Mouse (Mus musculus): ENCODE data around the gene Ankrd33b. TPM values are rescaled to one million over a fixed set of nuclear protein-coding genes. Genes with fewer than 3 reads are reported as not detected.
A peak's percentile ranks its signal among the peaks of the same experiment; 100 is the strongest.

The Ankrd33b gene
- total RNA-seq, 2 experiments from 2014 or later = 58.7 to 59.4 TPM

- TF ChIP-seq CTCF (conservative IDR thresholded peaks at IDR 0.05) = 0 out of 2 replicates have a peak, but pooled peaks have one; percentile 17
- DNase-seq (ENCODE audit: low spot score in 2 of 2) = no peak
- Histone ChIP-seq H3K4me3 (no peak overlapping the region), H3K27ac (no peak overlapping the region)
Observed at GRCm38 (mm10) chr15:31304302-31304701, 63.2 kb downstream of the Ankrd33b start.

GRCm38 (mm10) chr15:31302293-31302990, 65.1 kb downstream of the Ankrd33b start:
- no peak for DNase-seq (ENCODE audit: low spot score in 2 of 2)
- Histone ChIP-seq H3K4me3 (no peak overlapping the region), H3K27ac (no peak overlapping the region)
- TF ChIP-seq CTCF (conservative IDR thresholded peaks at IDR 0.05) = no peak

GRCm38 (mm10) chr15:31299258-31299917, 68.1 kb downstream of the Ankrd33b start:
- no peak for DNase-seq (ENCODE audit: low spot score in 2 of 2)
- no peak overlapping the region for H3K27ac ChIP-seq
- no peak overlapping the region for H3K4me3 ChIP-seq
- TF ChIP-seq CTCF (conservative IDR thresholded peaks at IDR 0.05) = no peak

- TF ChIP-seq CTCF (conservative IDR thresholded peaks at IDR 0.05) = no peak
- Histone ChIP-seq H3K4me3 (no peak overlapping the region), H3K27ac (no peak overlapping the region)
- DNase-seq (ENCODE audit: low spot score in 2 of 2) = no peak
Observed at GRCm38 (mm10) chr15:31297777-31298137, 69.8 kb downstream of the Ankrd33b start.

- Histone ChIP-seq H3K27ac (no peak overlapping the region), H3K4me3 (no peak overlapping the region)
- no peak for DNase-seq (ENCODE audit: low spot score in 2 of 2)
- TF ChIP-seq CTCF (conservative IDR thresholded peaks at IDR 0.05) = no peak
Observed at GRCm38 (mm10) chr15:31296882-31297776, 70.4 kb downstream of the Ankrd33b start.

GRCm38 (mm10) chr15:31294311-31294710, 73.2 kb downstream of the Ankrd33b start:
- DNase-seq (ENCODE audit: low spot score in 2 of 2) = no peak
- no peak overlapping the region for H3K4me3 ChIP-seq
- TF ChIP-seq CTCF (conservative IDR thresholded peaks at IDR 0.05) = 0 out of 2 replicates have a peak, but pooled peaks have one; percentile 21
- no peak overlapping the region for H3K27ac ChIP-seq

GRCm38 (mm10) chr15:31292627-31293026, 74.9 kb downstream of the Ankrd33b start:
- no peak for DNase-seq (ENCODE audit: low spot score in 2 of 2)
- Histone ChIP-seq H3K4me3 (no peak overlapping the region), H3K27ac (no peak overlapping the region)
- no peak for TF ChIP-seq CTCF (conservative IDR thresholded peaks at IDR 0.05)

- no peak for TF ChIP-seq CTCF (conservative IDR thresholded peaks at IDR 0.05)
- Histone ChIP-seq H3K4me3 (no peak overlapping the region), H3K27ac (peak overlapping the region; percentile 65; the same call in 1 of the 2 replicates)
- no peak for DNase-seq (ENCODE audit: low spot score in 2 of 2)
Observed at GRCm38 (mm10) chr15:31285695-31286094, 81.8 kb downstream of the Ankrd33b start.

- Histone ChIP-seq H3K4me3 (peak overlapping the region; percentile 17; the same call in 1 of the 2 replicates), H3K27ac (peak overlapping the region; percentile 65)
- DNase-seq (ENCODE audit: low spot score in 2 of 2) = peak in 1 of 2 experiments; percentile 68
- TF ChIP-seq CTCF (conservative IDR thresholded peaks at IDR 0.05) = no peak
Observed at GRCm38 (mm10) chr15:31284922-31285631, 82.4 kb downstream of the Ankrd33b start.

GRCm38 (mm10) chr15:31284142-31284541, 83.4 kb downstream of the Ankrd33b start:
- TF ChIP-seq CTCF (conservative IDR thresholded peaks at IDR 0.05) = peak; percentile 64
- no peak for DNase-seq (ENCODE audit: low spot score in 2 of 2)
- no peak overlapping the region for H3K4me3 ChIP-seq
- H3K27ac ChIP-seq = no peak overlapping the region

- DNase-seq (ENCODE audit: low spot score in 2 of 2) = no peak
- H3K27ac ChIP-seq = no peak overlapping the region
- TF ChIP-seq CTCF (conservative IDR thresholded peaks at IDR 0.05) = no peak
- H3K4me3 ChIP-seq = no peak overlapping the region
Observed at GRCm38 (mm10) chr15:31282353-31282752, 85.2 kb downstream of the Ankrd33b start.

GRCm38 (mm10) chr15:31281830-31282229, 85.7 kb downstream of the Ankrd33b start:
- Histone ChIP-seq H3K27ac (no peak overlapping the region), H3K4me3 (no peak overlapping the region)
- no peak for TF ChIP-seq CTCF (conservative IDR thresholded peaks at IDR 0.05)
- DNase-seq (ENCODE audit: low spot score in 2 of 2) = no peak
